Mouse (Mus musculus): Measurements from ENCODE around the gene Hadha.
A peak's percentile ranks its signal among the peaks of the same experiment; 100 is the strongest.

The Hadha gene

GRCm38 (mm10) chr5:30154474-30155394 is at the start of gene Hadha, which contains the start of gene Hadhb:
Gene Hadha (minus strand): TSS chr5:30155162.
Gene Hadhb (plus strand): TSS chr5:30155248.
- DNase-seq (ENCODE audit: extremely low read depth, insufficient read length, low spot score): peak; percentile 92

GRCm38 (mm10) chr5:30204441-30204840 is 49.5 kb upstream of the Hadha start:
- DNase-seq (ENCODE audit: extremely low read depth, insufficient read length, low spot score): no peak

DNA sequence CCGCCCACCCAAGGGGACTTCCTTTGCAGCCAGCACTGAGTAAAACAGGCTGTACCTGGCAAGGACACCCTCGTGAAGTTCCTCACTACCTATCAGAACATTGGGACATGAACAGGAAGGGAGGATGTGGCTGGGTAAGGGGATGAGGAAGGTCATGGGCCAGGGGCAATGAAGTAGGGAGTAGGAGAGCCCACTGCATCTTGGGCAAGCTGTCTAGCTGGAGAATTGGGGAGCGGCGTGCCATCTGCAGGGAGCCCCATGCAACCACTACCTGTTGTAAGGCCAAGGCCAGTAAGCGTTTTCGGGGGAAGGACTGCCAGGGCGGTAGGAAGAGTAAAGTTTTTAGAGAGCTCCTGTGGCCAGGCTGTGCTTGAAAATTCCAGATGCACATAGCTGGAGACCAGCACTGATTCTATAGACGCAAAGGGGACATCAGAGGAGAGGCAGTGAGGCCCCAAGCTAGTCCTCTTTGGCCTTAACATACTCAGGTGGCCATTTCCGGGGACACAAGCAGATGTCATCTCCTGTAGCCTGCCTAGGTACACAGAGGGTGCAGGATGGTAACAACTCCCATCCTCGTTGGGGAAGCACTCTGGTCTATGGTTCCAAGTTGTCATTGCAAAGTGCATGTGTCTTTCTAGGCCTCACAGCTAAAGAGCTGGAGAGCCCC is 48.4 kb upstream of the Hadha start:
- no peak for DNase-seq (ENCODE audit: extremely low read depth, insufficient read length, low spot score)

- DNase-seq (ENCODE audit: extremely low read depth, insufficient read length, low spot score): no peak
Measured at GRCm38 (mm10) chr5:30202221-30202620, 47.3 kb upstream of the Hadha start.

DNA sequence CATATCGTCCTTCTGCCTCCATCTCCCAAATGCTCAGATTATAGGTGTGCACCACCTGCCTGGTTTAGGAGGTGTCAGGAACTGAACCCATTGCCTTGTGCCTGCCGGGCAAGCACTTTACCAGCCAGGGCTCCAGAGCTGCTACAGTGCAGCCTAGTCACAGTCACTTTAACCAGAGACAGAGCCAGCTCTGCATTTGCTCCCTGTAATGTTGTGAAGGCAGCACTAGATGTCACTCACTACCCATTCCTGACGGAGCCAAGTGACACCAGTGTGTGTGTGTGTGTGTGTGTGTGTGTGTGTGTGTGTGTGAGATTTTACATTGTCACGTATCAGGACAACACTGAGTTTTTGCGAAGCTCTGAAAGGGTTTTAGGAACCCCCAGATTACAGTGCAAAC is 46.6 kb upstream of the Hadha start:
- no peak for DNase-seq (ENCODE audit: extremely low read depth, insufficient read length, low spot score)

GRCm38 (mm10) chr5:30198257-30198656 is 43.3 kb upstream of the Hadha start:
- DNase-seq (ENCODE audit: extremely low read depth, insufficient read length, low spot score): no peak

DNA sequence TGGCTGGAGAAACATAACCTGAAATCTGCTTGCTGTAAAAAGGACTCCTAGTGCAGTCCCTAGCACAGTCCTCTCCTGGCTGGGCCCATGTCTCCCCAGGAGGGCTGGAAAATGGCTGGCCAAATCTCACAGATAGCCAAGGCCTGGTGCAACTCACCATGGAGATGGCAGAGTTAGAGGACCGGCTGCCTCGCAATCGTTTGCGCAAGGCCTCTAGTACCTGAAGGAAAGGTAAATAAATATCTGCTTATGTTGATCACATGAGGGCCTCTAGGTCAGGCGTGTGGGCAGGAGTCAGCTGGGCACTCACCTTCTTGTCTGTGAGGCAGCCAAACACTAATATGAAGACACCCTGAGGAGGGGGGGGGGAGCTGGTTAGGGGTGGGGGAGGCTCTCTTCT is 40.4 kb upstream of the Hadha start:
- no peak for DNase-seq (ENCODE audit: extremely low read depth, insufficient read length, low spot score)

DNA sequence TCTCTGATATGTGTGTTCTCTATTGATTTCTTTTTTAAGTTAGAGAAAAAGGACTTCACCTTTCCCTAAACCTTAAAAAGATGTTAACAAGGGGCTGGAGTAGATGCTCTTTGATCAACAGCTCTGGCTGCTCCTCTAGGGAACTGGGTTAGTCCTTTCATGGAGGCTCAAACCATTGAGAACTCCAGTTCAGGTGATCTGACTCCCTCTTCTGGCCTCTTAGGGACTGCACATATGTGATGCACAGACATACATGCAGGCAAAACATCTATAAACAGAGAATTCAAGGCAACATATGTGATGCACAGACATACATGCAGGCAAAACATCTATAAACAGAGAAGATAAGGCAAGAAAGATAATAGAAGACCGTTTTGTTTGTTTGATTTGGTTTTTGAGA is 37.5 kb upstream of the Hadha start:
- no peak for DNase-seq (ENCODE audit: extremely low read depth, insufficient read length, low spot score)

GRCm38 (mm10) chr5:30187687-30188485 is 32.9 kb upstream of the Hadha start:
- DNase-seq (ENCODE audit: extremely low read depth, insufficient read length, low spot score): no peak

DNA sequence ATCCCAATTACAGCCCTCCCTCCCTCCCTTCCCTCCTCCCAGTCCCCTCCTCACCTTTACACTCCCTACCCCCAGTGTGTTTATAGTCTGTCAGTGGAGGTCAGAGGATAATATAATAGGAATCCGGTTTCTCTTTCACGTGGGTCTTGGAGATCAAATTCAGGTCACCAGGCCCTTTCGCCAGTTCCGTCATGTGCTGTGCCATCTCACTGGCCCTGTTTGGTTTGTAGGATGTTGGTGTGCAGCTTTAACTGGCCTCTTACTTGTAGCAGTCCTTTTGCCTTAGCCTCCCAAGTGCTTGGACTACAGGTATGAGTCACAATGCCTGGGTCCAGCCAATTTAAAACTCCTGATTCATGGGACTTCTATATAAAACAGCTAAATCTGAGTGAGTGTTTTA is 20.8 kb upstream of the Hadha start:
- DNase-seq (ENCODE audit: extremely low read depth, insufficient read length, low spot score): no peak

DNA sequence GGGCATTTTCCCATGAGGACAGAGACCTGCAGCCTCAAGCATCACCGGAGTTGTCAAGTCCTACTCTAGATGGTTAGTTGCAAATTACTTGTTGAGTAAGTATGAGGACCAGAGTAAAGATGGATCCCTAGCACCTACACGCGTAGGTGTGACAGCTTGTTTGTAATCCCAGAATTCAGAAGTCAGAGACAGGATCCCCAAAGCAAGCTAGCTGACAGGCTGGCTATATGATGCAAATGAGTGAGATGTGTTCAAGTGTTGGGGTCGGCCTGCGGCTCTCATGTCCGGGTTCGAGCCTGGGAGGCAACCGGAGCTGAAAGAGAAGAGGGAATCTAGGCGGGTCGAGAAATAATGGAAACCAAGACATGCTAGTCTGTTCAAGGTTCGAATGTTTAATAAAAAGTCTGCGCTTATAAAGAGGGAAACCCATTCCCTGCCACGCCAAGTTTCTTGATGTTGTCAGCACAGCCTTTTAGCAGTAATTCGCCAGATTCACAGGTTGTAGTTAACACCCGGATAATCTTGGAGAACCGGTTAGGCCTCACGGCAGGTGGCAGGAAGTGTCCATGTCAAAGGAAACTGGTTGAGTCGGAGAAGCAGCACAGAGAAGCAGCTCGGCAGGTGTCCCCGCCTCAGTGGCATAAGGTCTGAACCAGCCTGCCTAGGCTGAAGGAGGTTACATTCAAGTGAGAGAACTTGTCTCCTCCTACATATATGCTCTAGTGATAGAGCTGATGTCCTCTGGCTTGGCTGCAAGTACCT is 18.1 kb upstream of the Hadha start:
- DNase-seq (ENCODE audit: extremely low read depth, insufficient read length, low spot score): no peak

GRCm38 (mm10) chr5:30172115-30172514 is 17.2 kb upstream of the Hadha start:
- DNase-seq (ENCODE audit: extremely low read depth, insufficient read length, low spot score): no peak

GRCm38 (mm10) chr5:30170303-30170940 is 15.5 kb upstream of the Hadha start:
- DNase-seq (ENCODE audit: extremely low read depth, insufficient read length, low spot score): no peak

DNA sequence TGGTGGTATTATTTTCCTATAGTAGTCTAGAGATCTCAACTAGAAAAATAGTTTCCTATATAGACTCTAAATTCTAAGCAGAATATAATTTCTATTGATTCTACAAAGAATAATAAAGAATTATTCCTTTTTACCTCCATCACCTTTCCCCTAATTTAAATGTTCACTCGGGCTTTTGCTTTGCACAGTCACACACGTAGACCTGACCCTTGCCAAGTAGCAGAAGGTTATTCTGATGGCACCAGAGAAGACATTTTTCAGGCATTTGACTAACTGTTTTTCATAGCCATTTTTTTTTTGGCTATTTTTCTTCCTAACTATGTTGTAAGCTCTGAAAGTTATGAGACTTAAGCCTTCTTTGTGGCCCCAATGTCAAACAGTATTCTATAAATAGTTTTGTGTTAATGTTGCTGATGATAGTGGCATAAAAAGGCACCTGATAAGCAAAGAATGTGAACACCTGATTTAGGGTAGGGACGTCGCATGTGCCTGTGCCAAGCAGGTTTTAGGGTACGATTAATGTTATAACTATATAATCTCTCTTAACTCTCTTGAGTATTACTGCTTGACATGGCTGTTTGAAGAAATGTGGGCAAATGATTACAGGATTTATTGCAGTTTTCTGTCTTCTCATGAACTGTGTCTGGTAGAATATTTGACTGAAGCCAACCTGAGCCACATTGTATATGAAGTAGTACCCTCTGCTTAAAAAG is 10.4 kb upstream of the Hadha start:
- DNase-seq (ENCODE audit: extremely low read depth, insufficient read length, low spot score): no peak

- no peak for DNase-seq (ENCODE audit: extremely low read depth, insufficient read length, low spot score)
Measured at GRCm38 (mm10) chr5:30162339-30162738, 7.4 kb upstream of the Hadha start.

DNA sequence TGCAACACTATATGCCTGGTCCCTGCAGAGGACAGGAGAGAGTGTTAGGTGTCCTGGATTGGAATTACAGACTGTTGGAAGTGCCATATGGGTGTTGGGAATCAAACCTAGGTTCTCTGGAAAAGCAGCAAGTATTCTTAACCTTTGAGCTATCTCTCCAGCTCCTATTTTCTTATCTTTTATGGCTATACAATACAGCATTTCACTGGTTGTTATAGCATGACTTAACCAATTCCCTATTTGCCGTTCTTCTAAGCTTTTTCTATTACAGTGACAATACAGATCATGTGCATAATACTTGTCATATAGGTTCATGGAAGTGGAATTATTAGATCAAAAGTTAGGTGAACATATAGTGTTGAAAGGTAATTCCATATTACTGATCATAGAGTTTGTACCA is 6.9 kb upstream of the Hadha start:
- no peak for DNase-seq (ENCODE audit: extremely low read depth, insufficient read length, low spot score)

- no peak for DNase-seq (ENCODE audit: extremely low read depth, insufficient read length, low spot score)
Measured at GRCm38 (mm10) chr5:30159601-30160000, 4.6 kb upstream of the Hadha start.

GRCm38 (mm10) chr5:30155821-30156629 is 1.1 kb upstream of the Hadha start:
- peak; percentile 4 for DNase-seq (ENCODE audit: extremely low read depth, insufficient read length, low spot score)

All from 3134 (cell line).